In genomic region chr3:95861216-95861615, GRCm38 (mm10) we compare ENCODE assay signal across 10 mouse cellular contexts. TPM values are rescaled to one million over a fixed set of nuclear protein-coding genes. Genes with fewer than 3 reads are reported as not detected.
DNase-seq lines count a peak whose midpoint lies in the region; ATAC-seq and TF ChIP-seq lines count a peak whose summit lies in the region.
"Had no signal": no experiment of that assay in that cellular context is flagged by ENCODE, and none has a peak within 500 bp of the region (broad histone marks: within the 10 kb centered on the region; RNA-seq: fewer than 3 reads in every experiment).

No protein-coding gene starts in this region.

- no peaks in the 10 kb centered on the region for H3K9me3 ChIP-seq in liver, embryonic 12.5 days (replicated peaks)
- H3K9me3 ChIP-seq: hindbrain, embryonic 10.5 days; limb, embryonic 15.5 days had no signal

- peaks cover 7% of the 10 kb centered on the region for H3K4me1 ChIP-seq in liver, adult 2 months (ENCODE audit: control insufficient read depth, insufficient read depth, low read length)
- peaks cover 13% of the 10 kb centered on the region for H3K4me1 ChIP-seq in liver, embryonic 12.5 days
- H3K4me1 ChIP-seq: hindbrain, embryonic 10.5 days; limb, embryonic 15.5 days had no signal

- TF ChIP-seq POLR2A in liver, adult 2 months (IDR thresholded peaks at IDR 0.05; ENCODE audit: extremely low read depth, insufficient read depth, low read length) = no peak

- no peak overlapping the region for H3K4me3 ChIP-seq in liver, adult 2 months (ENCODE audit: insufficient read depth, low read depth, low read length)
- no peak overlapping the region for H3K4me3 ChIP-seq in liver, embryonic 12.5 days
- H3K4me3 ChIP-seq: hindbrain, embryonic 10.5 days; limb, embryonic 15.5 days had no signal

- 76% methylated on average over 10 of the region's 10 CpGs for WGBS in liver, adult 2 months
- WGBS in liver, embryonic 12.5 days (ENCODE audit: insufficient replicate concordance) = 56% methylated on average over 10 of the region's 10 CpGs

- no peaks in the 10 kb centered on the region for H3K27me3 ChIP-seq in liver, adult 2 months (ENCODE audit: control insufficient read depth, insufficient read depth, low read length)
- no peaks in the 10 kb centered on the region for H3K27me3 ChIP-seq in liver, embryonic 12.5 days (replicated peaks)
- H3K27me3 ChIP-seq in splenic B cell, adult 2 months (ENCODE audit: control insufficient read depth, insufficient read depth, low read length, poor library complexity, severe bottlenecking) = no peaks in the 10 kb centered on the region
- H3K27me3 ChIP-seq: limb, embryonic 15.5 days had no signal

- no peak overlapping the region for H3K27ac ChIP-seq in liver, adult 2 months (replicated peaks; ENCODE audit: insufficient read depth, low read depth, low read length)
- H3K27ac ChIP-seq in liver, embryonic 12.5 days = no peak overlapping the region
- H3K27ac ChIP-seq: hindbrain, embryonic 10.5 days; limb, embryonic 15.5 days had no signal

- H3K9ac ChIP-seq in liver, adult 2 months (ENCODE audit: low read depth, low read length) = no peak overlapping the region
- no peak overlapping the region for H3K9ac ChIP-seq in liver, embryonic 12.5 days
- H3K9ac ChIP-seq: limb, embryonic 15.5 days had no signal

- H3K4me2 ChIP-seq in liver, embryonic 12.5 days = no peak overlapping the region
- H3K4me2 ChIP-seq: limb, embryonic 15.5 days had no signal

- H3K79me2 ChIP-seq in liver, adult 2 months (ENCODE audit: control insufficient read depth, insufficient read depth, low read length) = no peaks in the 10 kb centered on the region; the same call in 1 of the 2 replicates

- 0 out of 2 replicates have a peak, but pooled peaks have one; percentile 24 for TF ChIP-seq CTCF in liver, adult 2 months (IDR thresholded peaks at IDR 0.05; ENCODE audit: low read depth, low read length)

- DNase-seq in cerebellum, adult 9-10 months = peak; percentile 16
- no peak for DNase-seq in cerebellum, adult 8-10 months
- DNase-seq in liver, adult 2 months (ENCODE audit: extremely low read depth, low read depth, low spot score) = no peak
- peak; percentile 39 for DNase-seq in T-cell, adult 2 months (ENCODE audit: low spot score)
- peak; percentile 68 for DNase-seq in splenic B cell, adult 2 months (ENCODE audit: low read depth, low spot score)
- DNase-seq in gastrocnemius, postnatal 10 days = no peak
- no peak for DNase-seq in right cerebral cortex, postnatal 36 days (ENCODE audit: low spot score in 2 of 2)

- no peak for ATAC-seq in liver, embryonic 12.5 days

- peaks cover 3% of the 10 kb centered on the region; the same call in 1 of the 2 replicates for H3K36me3 ChIP-seq in liver, adult 2 months (ENCODE audit: control insufficient read depth, insufficient read depth, low read length)
- H3K36me3 ChIP-seq in liver, embryonic 12.5 days = peaks cover 38% of the 10 kb centered on the region
- H3K36me3 ChIP-seq in splenic B cell, adult 2 months (ENCODE audit: control insufficient read depth, insufficient read depth, low read length, poor library complexity, severe bottlenecking) = 0 out of 2 replicates have a peak, but pooled peaks cover 9% of the 10 kb centered on the region

RNA-seq across cellular contexts. Expression of gene Prpf3, which starts 5.5 kb away (rescaled TPM):
- total RNA-seq in liver, adult 2 months (2014; rRNA removed) = 6.5 and 7.8 TPM in 2 replicates
- 4.1 and 7.4 TPM in 2 replicates for polyA plus RNA-seq in liver, adult 2 months (2012; rRNA removed)
- 41.4 and 44.3 TPM in 2 replicates for polyA plus RNA-seq in liver, embryonic 12.5 days (2016; fragmentation: Nextera tagmentation; extraction: Ambion mirVana)
- total RNA-seq in gastrocnemius, postnatal 10 days (2021) = 10 to 100 TPM; 12.8 to 22.9 TPM

RNA-seq across cellular contexts. Expression of gene Mrps21, which starts 10.1 kb away (rescaled TPM):
- 137 and 205 TPM in 2 replicates for total RNA-seq in liver, adult 2 months (2014; rRNA removed)
- 39.6 and 49.3 TPM in 2 replicates for polyA plus RNA-seq in liver, adult 2 months (2012; rRNA removed)
- polyA plus RNA-seq in liver, embryonic 12.5 days (2016; fragmentation: Nextera tagmentation; extraction: Ambion mirVana) = 280 and 285 TPM in 2 replicates
- total RNA-seq in gastrocnemius, postnatal 10 days (2021) = 100 to 1,000 TPM; 270 to 271 TPM

RNA-seq across cellular contexts. Expression of gene Ciart, which starts 20.8 kb away (rescaled TPM):
- 9.2 and 19.5 TPM in 2 replicates for total RNA-seq in liver, adult 2 months (2014; rRNA removed)
- polyA plus RNA-seq in liver, adult 2 months (2012; rRNA removed) = 1.4 and 1.7 TPM in 2 replicates
- polyA plus RNA-seq in liver, embryonic 12.5 days (2016; fragmentation: Nextera tagmentation; extraction: Ambion mirVana) = 2.4 and 2.8 TPM in 2 replicates
- total RNA-seq in gastrocnemius, postnatal 10 days (2021) = 1 to 10 TPM; 1.0 to 1.6 TPM

RNA-seq across cellular contexts. Expression of gene BC028528, which starts 30.6 kb away (rescaled TPM):
- total RNA-seq in liver, adult 2 months (2014; rRNA removed) = 3.7 and 5.3 TPM in 2 replicates
- 0.72 and 0.98 TPM in 2 replicates for polyA plus RNA-seq in liver, adult 2 months (2012; rRNA removed)
- polyA plus RNA-seq in liver, embryonic 12.5 days (2016; fragmentation: Nextera tagmentation; extraction: Ambion mirVana) = 6.7 and 8.2 TPM in 2 replicates
- total RNA-seq in gastrocnemius, postnatal 10 days (2021) = 10 to 100 TPM; 15.7 to 20.8 TPM

RNA-seq across cellular contexts. Expression of gene Aph1a, which starts 32.6 kb away (rescaled TPM):
- 36.2 and 43.2 TPM in 2 replicates for total RNA-seq in liver, adult 2 months (2014; rRNA removed)
- 181 and 255 TPM in 2 replicates for polyA plus RNA-seq in liver, adult 2 months (2012; rRNA removed)
- polyA plus RNA-seq in liver, embryonic 12.5 days (2016; fragmentation: Nextera tagmentation; extraction: Ambion mirVana) = 16.5 and 19.0 TPM in 2 replicates
- 10 to 100 TPM; 66.1 to 72.1 TPM for total RNA-seq in gastrocnemius, postnatal 10 days (2021)

Comparison
In these comparisons a context has a peak if more than half of its experiments do, and no peak if none do; other contexts are left out.
1. DNase-seq: peak in cerebellum, adult 9-10 months (single experiment), T-cell, adult 2 months (single experiment) and splenic B cell, adult 2 months (single experiment); none in cerebellum, adult 8-10 months (single experiment), liver, adult 2 months (single experiment), gastrocnemius, postnatal 10 days (single experiment) and right cerebral cortex, postnatal 36 days (0 of 2).